Mouse (Mus musculus): ENCODE data around the gene Psmc3ip.

Gene Psmc3ip

GRCm38 (mm10) chr11:101079746-101080145 is 15.5 kb downstream of the Psmc3ip start:
- no peak for ATAC-seq (ENCODE audit: low TSS enrichment)

GRCm38 (mm10) chr11:101078121-101078520 is 17.1 kb downstream of the Psmc3ip start, which contains the start of gene Hsd17b1:
Gene Hsd17b1 (plus strand): TSS chr11:101078411.
- ATAC-seq (ENCODE audit: low TSS enrichment) = no peak

- no peak for ATAC-seq (ENCODE audit: low TSS enrichment)
These were observed 23.3 kb downstream of the Psmc3ip start for GRCm38 (mm10) chr11:101071810-101072428.

GRCm38 (mm10) chr11:101070987-101071386 is 24.2 kb downstream of the Psmc3ip start:
- ATAC-seq (ENCODE audit: low TSS enrichment) = no peak

- ATAC-seq (ENCODE audit: low TSS enrichment) = peak; percentile 24
These were observed 25.1 kb downstream of the Psmc3ip start for GRCm38 (mm10) chr11:101070189-101070527.

- ATAC-seq (ENCODE audit: low TSS enrichment) = peak; percentile 83
These were observed 25.6 kb downstream of the Psmc3ip start, which contains the start of gene Naglu for GRCm38 (mm10) chr11:101069391-101070188. Gene Naglu (plus strand): TSS chr11:101070012.

GRCm38 (mm10) chr11:101066549-101067412 is 28.5 kb downstream of the Psmc3ip start:
- ATAC-seq (ENCODE audit: low TSS enrichment) = no peak

GRCm38 (mm10) chr11:101065002-101065401 is 30.2 kb downstream of the Psmc3ip start:
- no peak for ATAC-seq (ENCODE audit: low TSS enrichment)

GRCm38 (mm10) chr11:101064462-101064861 is 30.8 kb downstream of the Psmc3ip start:
- ATAC-seq (ENCODE audit: low TSS enrichment) = no peak

GRCm38 (mm10) chr11:101063676-101064327 is 31.4 kb downstream of the Psmc3ip start:
- ATAC-seq (ENCODE audit: low TSS enrichment) = 0 out of 2 replicates have a peak, but pooled peaks have one; percentile 7

- no peak for ATAC-seq (ENCODE audit: low TSS enrichment)
These were observed 32.1 kb downstream of the Psmc3ip start for GRCm38 (mm10) chr11:101062971-101063675.

- ATAC-seq (ENCODE audit: low TSS enrichment) = peak; percentile 27; the same call in 1 of the 2 replicates
These were observed 32.9 kb downstream of the Psmc3ip start for GRCm38 (mm10) chr11:101062165-101062884.

GRCm38 (mm10) chr11:101061049-101061448 is 34.2 kb downstream of the Psmc3ip start:
- no peak for ATAC-seq (ENCODE audit: low TSS enrichment)

- ATAC-seq (ENCODE audit: low TSS enrichment) = peak; percentile 53
These were observed 35.1 kb downstream of the Psmc3ip start for GRCm38 (mm10) chr11:101060126-101060525.

- ATAC-seq (ENCODE audit: low TSS enrichment) = no peak
These were observed 35.8 kb downstream of the Psmc3ip start for GRCm38 (mm10) chr11:101059473-101059872.

- ATAC-seq (ENCODE audit: low TSS enrichment) = no peak
These were observed 36.5 kb downstream of the Psmc3ip start for GRCm38 (mm10) chr11:101058726-101059125.

- peak; percentile 28; the same call in 1 of the 2 replicates for ATAC-seq (ENCODE audit: low TSS enrichment)
These were observed 37.4 kb downstream of the Psmc3ip start for GRCm38 (mm10) chr11:101057860-101058259.

- peak; percentile 36 for ATAC-seq (ENCODE audit: low TSS enrichment)
These were observed 38.4 kb downstream of the Psmc3ip start for GRCm38 (mm10) chr11:101056885-101057284.

- ATAC-seq (ENCODE audit: low TSS enrichment) = no peak
These were observed 39.8 kb downstream of the Psmc3ip start for GRCm38 (mm10) chr11:101055418-101055817.

- ATAC-seq (ENCODE audit: low TSS enrichment) = no peak
These were observed 41.3 kb downstream of the Psmc3ip start for GRCm38 (mm10) chr11:101053974-101054373.
